Mouse (Mus musculus) heart, embryonic 15.5 days (tissue): ENCODE measurements around the gene Tmem151a. TPM values are rescaled to one million over a fixed set of nuclear protein-coding genes. Genes with fewer than 3 reads are reported as not detected.

Experiments used
- ATAC-seq: fragments of 200-750 bp; cut with Nextera tagmentation; replicated peaks from 2 replicates; pipeline ENCODE4 v1.8.0; 2017; ENCODE audit warnings: low read depth, moderate TSS enrichment; ENCODE audit not compliant: insufficient number of reproducible peaks, insufficient read depth, low FRiP score
- H3K27ac ChIP-seq: fragments of 300-500 bp; sonication (generic); 2 replicates; pipeline ENCODE4 v1.5.1; 2015; ENCODE audit warnings: mild to moderate bottlenecking, inconsistent platforms
- H3K27me3 ChIP-seq: fragments of 300-500 bp; sonication (generic); 2 replicates; pipeline ENCODE4 v1.6.1; 2015; ENCODE audit warnings: inconsistent platforms
- H3K36me3 ChIP-seq: fragments of 300-500 bp; sonication (generic); 2 replicates; pipeline ENCODE4 v1.6.1; 2015; ENCODE audit warnings: mild to moderate bottlenecking, inconsistent platforms
- H3K4me1 ChIP-seq: fragments of 300-500 bp; sonication (generic); replicated peaks from 2 replicates; pipeline ENCODE4 v1.6.1; 2015; ENCODE audit warnings: inconsistent platforms
- H3K4me2 ChIP-seq: fragments of 300-500 bp; sonication (generic); 2 replicates; pipeline ENCODE4 v1.6.1; 2015; ENCODE audit warnings: inconsistent platforms, mild to moderate bottlenecking, moderate library complexity
- H3K4me3 ChIP-seq: fragments of 300-500 bp; sonication (generic); 2 replicates; pipeline ENCODE4 v1.5.1; 2015; ENCODE audit warnings: mild to moderate bottlenecking, inconsistent platforms
- H3K9ac ChIP-seq: fragments of 300-500 bp; sonication (generic); 2 replicates; pipeline ENCODE4 v1.6.1; 2015; ENCODE audit warnings: mild to moderate bottlenecking, inconsistent platforms
- H3K9me3 ChIP-seq: fragments of 300-500 bp; sonication (generic); replicated peaks from 2 replicates; pipeline ENCODE4 v1.6.1; 2016; ENCODE audit warnings: inconsistent platforms
- WGBS: fragments of 180-500 bp; shearing (Covaris S2); methylation state at CpG from one replicate; pipeline ENCODE4 v1.1.7; 2015; ENCODE audit warnings: mixed read lengths; 5-methylcytosine and 5-hydroxymethylcytosine counted together
- polyA plus RNA-seq: library from polyadenylated mRNA; unstranded; fragments of >200 nt; fragmentation: Nextera tagmentation; extraction: Ambion mirVana; gene quantifications from 2 replicates; pipeline ENCODE4 v1.2.1, GENCODE M21; 2015

Gene Tmem151a
- polyA plus RNA-seq, 1 experiment from 2014 or later = 3.0 TPM

DNA sequence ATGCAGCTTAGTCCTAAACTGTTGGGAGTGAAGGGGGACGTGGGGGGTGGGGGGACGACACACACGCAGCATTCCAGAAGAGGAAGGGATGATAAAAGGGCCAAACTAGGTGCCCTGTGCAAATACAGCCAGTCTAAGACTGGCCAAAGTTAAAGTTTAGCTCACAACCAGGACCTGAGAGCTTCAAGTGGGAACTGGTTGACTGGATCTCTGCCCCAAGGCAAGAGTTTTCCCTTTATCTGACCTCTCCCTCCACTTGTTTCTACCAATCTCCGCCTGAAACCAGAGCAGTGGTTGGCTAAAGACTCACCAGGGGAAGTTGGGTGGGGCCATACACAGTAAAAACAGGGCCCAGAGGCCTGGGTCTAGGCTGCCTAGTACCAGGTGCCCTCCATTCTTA, 23.4 kb upstream of the Tmem151a start:
- H3K9me3 ChIP-seq = no peaks in the 10 kb centered on the region
- H3K27ac ChIP-seq = no peak overlapping the region
- no peak overlapping the region for H3K9ac ChIP-seq
- WGBS = 31% methylated on average over 4 of the region's 4 CpGs
- no peaks in the 10 kb centered on the region for H3K27me3 ChIP-seq
- no peak overlapping the region for H3K4me3 ChIP-seq
- H3K36me3 ChIP-seq = peaks cover 57% of the 10 kb centered on the region
- H3K4me1 ChIP-seq = peaks cover 22% of the 10 kb centered on the region
- H3K4me2 ChIP-seq = no peak overlapping the region
- ATAC-seq = no peak

DNA sequence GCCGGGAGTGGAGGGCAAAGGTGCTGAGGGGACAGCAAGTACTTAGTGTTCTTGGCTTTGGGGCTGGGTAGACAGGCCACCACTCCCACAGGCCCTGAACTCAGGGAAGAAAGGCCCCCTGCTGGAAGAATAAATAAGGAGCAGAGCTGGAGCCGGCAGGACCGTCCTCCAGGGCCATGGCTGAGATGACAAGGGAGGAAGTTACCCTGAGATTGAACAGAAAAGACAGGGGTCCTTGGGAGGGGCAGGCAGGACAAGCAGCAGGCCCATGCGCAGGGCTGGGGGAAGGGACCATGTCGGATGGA, 22.9 kb upstream of the Tmem151a start:
- H3K36me3 ChIP-seq = peaks cover 57% of the 10 kb centered on the region
- H3K4me1 ChIP-seq = peaks cover 22% of the 10 kb centered on the region
- H3K9ac ChIP-seq = no peak overlapping the region
- H3K27me3 ChIP-seq = no peaks in the 10 kb centered on the region
- ATAC-seq = no peak
- no peak overlapping the region for H3K4me2 ChIP-seq
- no peaks in the 10 kb centered on the region for H3K9me3 ChIP-seq
- H3K4me3 ChIP-seq = no peak overlapping the region
- 24% methylated on average over 5 of the region's 5 CpGs for WGBS
- H3K27ac ChIP-seq = no peak overlapping the region

DNA sequence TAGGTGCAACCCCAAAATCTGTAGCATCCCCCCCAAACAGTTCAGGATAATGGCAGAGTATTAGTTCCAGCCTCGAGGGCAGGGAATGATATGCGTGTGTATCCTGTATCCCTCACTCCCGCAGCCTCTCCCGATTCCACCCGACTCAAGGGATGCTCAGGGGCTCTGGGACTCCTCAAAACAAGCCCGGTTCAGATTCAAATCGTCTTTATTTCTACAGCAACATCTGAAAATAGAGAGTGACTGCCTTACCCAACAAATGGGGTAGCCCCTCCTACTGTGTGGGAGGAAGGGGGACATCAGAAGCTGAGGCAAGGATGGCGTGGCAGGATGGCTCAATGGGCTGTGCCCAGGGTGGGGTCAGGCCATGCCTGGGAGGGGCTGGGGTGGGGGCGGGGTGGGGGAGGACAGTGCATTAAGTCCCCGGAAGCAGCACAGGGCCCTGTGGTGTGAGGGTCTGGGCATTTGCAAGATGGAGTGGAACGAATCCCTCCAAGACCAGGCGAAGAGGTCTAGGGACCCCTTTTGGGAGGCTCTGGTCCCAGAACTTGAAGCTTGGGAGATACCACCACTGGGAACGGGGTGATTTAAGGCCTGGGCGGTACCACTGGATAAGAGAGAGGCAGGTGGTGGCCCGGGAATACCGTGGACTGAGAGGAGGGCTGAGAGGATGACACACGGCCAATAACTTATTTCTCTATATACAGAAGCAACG, 22.4 kb upstream of the Tmem151a start:
- Histone ChIP-seq H3K9me3 (no peaks in the 10 kb centered on the region), H3K9ac (0 out of 2 replicates have a peak overlapping the region, but pooled peaks have one; percentile 39), H3K27ac (no peak overlapping the region; the same call in 1 of the 2 replicates), H3K4me1 (peaks cover 22% of the 10 kb centered on the region), H3K4me2 (peak overlapping the region; percentile 87; the same call in 1 of the 2 replicates), H3K36me3 (peaks cover 59% of the 10 kb centered on the region), H3K4me3 (0 out of 2 replicates have a peak overlapping the region, but pooled peaks have one; percentile 88), H3K27me3 (no peaks in the 10 kb centered on the region)
- 70% methylated on average over 18 of the region's 18 CpGs for WGBS
- no peak for ATAC-seq

DNA sequence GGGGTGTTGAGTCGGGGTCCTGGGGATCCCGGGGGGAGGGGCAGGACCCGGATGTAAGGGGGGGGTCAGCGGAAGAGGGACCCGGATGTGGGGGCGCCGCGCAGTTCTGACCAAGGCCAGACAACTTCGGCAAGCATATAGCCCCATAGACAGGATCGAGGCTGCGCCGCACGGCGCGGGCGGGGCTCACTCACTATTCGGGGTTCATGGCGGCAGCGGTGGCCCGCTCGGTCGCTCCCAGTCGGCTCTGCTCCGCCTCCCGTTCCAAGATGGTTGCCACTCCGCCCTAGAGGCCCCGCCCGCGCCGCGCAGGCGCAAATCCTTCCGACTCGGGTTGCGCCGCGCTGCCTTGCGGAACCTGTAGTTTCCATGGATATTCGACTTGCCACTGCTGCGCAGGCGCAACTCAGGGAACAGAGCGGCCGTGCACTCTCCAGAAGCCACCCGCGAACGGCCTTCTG, 21.4 kb upstream of the Tmem151a start, which contains the start of gene Rab1b:
Gene Rab1b (minus strand): TSS at position 342 of the 461 bp plus-strand sequence.
- peak; percentile 92 for ATAC-seq
- Histone ChIP-seq H3K9ac (peak within 1 kb of the TSS; percentile 90), H3K36me3 (peaks cover 62% of the 10 kb centered on the region), H3K4me1 (peaks cover 22% of the 10 kb centered on the region), H3K4me3 (peak within 1 kb of the TSS; percentile 88), H3K27me3 (no peaks in the 10 kb centered on the region), H3K27ac (peak within 1 kb of the TSS; percentile 96), H3K4me2 (peak within 1 kb of the TSS; percentile 87), H3K9me3 (no peaks in the 10 kb centered on the region)
- under 1% methylated on average over 46 of the region's 46 CpGs for WGBS

DNA sequence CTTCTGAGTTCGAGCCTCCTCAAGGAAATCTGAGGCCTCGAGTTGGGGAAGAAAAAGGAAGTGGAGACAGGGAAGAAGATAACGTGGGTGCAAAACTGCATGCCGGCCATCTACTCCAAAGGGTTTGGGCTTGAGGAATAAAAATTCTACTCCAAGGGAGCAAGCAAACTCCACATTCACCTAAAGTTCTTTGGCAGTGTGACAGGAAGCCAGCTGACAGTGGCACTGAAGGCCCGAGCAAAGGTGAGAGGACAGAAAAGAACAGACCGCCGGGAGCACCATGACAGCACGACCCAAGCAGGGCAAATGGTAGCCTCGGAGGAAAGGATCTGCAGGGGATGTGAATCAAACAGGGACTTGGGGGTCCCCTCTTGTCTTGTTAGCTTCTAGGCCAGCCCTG, 20.7 kb upstream of the Tmem151a start:
- no peaks in the 10 kb centered on the region for H3K27me3 ChIP-seq
- peaks cover 60% of the 10 kb centered on the region for H3K36me3 ChIP-seq
- H3K9me3 ChIP-seq = no peaks in the 10 kb centered on the region
- no peak for ATAC-seq
- H3K4me3 ChIP-seq = peak overlapping the region; percentile 88
- peak overlapping the region; percentile 87 for H3K4me2 ChIP-seq
- peaks cover 22% of the 10 kb centered on the region for H3K4me1 ChIP-seq
- 4% methylated on average over 9 of the region's 9 CpGs for WGBS
- H3K27ac ChIP-seq = peak overlapping the region; percentile 96
- peak overlapping the region; percentile 90 for H3K9ac ChIP-seq

DNA sequence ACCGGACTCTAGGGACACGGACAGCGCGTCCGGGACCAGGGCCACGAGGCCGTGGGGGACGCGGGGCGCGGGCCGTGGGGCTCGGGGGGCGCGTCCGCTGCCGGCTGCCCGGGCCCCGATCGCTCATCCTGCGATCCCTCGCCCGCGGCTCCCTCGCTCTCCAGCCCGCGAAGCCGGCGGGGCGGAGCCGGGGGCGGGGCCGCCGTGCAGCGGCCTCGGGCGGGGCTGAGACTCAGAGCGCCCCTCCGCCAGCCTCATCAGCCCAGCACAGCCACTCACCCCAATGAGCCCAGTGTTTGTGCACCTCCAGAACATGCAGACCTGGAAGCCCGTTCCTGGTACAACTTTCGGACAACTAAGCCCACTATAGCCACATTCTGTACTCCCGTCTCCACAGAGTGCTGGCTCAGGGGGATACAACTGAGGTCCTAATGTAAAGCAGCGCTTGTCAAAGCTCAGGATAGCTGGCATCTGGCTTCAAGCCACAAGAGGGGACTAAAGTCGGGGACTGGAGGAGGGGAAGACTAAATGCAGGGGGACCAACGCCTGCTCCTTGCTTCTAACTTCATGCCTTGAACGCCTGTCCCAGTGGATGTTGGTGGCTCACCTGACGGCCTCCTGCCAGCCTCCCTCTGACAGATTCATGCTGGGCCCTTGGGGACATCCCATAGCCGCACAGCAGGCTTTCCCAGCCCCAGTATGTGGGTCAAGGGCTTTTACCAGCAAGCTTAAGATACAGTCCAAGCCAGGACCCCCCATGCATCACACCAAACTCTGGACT, 13.2 kb upstream of the Tmem151a start, which contains the start of gene Cnih2:
Gene Cnih2 (minus strand): TSS at position 159 of the 781 bp plus-strand sequence.
- H3K4me1 ChIP-seq = peaks cover 55% of the 10 kb centered on the region

DNA sequence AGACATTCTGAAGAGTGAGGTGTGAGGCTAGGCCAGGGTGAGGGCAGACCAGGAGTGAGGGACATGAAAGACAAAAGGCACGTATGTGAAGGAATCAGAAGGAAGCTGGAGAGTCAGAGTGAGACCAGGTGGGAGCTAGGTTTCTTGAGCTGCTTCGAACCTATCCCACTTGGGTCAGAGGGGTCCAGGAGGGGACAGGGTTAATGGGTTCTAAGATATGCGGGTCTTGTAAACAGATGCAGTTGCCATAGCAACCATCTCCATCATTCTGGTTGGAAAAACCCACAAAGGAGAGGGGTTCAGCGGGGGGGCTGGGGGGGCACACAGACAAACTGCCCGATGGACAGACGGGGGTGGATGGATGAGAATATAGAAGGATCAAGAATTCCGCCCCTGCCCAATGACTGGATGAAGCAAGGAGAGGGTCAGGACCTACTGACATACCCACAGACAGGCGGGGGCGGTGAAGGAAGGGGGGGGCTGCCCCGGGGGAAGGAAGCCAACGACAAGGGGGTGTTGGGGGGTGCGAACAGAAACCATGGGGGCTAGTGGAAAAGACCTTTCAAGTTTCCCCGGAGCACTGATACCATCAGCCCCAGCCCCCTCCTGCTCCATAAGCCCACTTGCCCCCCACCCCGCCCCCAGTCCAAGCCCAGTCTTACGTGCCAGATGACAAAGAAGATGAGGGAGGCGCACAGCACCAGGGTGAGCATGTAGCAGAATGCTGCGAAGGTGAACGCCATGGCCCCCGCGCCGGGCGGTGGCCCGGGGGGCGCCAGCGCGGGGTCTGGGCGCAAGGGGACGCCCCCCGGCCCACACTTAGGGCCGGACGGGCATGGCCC, 12.4 kb upstream of the Tmem151a start:
- H3K27me3 ChIP-seq = peaks cover 15% of the 10 kb centered on the region; the same call in 1 of the 2 replicates
- H3K36me3 ChIP-seq = peaks cover 34% of the 10 kb centered on the region
- H3K4me2 ChIP-seq = peak overlapping the region; percentile 96
- H3K27ac ChIP-seq = no peak overlapping the region
- no peak for ATAC-seq
- WGBS = 6% methylated on average over 31 of the region's 31 CpGs
- peak overlapping the region; percentile 55 for H3K4me3 ChIP-seq
- H3K9me3 ChIP-seq = no peaks in the 10 kb centered on the region
- peaks cover 55% of the 10 kb centered on the region for H3K4me1 ChIP-seq
- H3K9ac ChIP-seq = peak overlapping the region; percentile 69

More for the DNA sequence above, 13.2 kb upstream of the Tmem151a start, which contains the start of gene Cnih2:
- H3K36me3 ChIP-seq = peaks cover 38% of the 10 kb centered on the region
- H3K4me2 ChIP-seq = peak within 1 kb of the TSS; percentile 96
- no peak within 1 kb of the TSS for H3K27ac ChIP-seq
- H3K27me3 ChIP-seq = peaks cover 15% of the 10 kb centered on the region; the same call in 1 of the 2 replicates
- peak within 1 kb of the TSS; percentile 69 for H3K9ac ChIP-seq
- H3K4me3 ChIP-seq = peak within 1 kb of the TSS; percentile 55
- H3K9me3 ChIP-seq = no peaks in the 10 kb centered on the region
- 3% methylated on average over 45 of the region's 48 CpGs for WGBS
- peak; percentile 47; the same call in 1 of the 2 replicates for ATAC-seq

DNA sequence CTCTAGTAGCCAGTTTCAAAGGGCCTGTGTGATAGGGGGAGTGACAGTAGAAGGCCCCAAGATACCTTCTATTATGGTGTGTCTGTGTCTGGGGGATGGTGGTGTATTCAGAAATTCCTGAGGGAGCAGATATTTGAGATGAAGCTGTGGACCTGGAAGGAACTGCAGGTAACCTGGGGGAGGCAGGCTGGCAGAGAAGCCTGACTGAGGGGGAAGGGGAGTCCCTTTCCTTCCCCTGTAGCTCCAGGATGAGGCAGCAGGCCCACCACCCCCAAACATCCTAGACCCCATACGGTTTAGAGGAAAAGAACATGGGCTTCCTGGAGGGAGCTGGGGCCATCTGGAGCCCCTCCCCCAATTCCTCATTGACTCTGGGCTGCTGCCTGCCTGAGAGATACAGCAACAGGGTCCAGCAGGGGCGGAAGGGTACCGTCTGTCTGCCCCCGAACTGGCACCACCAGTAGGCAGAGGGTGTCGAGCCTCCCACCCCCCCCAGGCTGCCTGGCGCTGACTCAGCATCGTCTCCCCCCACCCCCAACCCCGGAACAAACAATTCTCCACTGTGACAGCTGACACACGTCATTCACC, 10.7 kb upstream of the Tmem151a start:
- Histone ChIP-seq H3K27ac (no peak overlapping the region), H3K4me2 (0 out of 2 replicates have a peak overlapping the region, but pooled peaks have one; percentile 3), H3K4me1 (peaks cover 55% of the 10 kb centered on the region), H3K36me3 (peaks cover 35% of the 10 kb centered on the region), H3K9ac (no peak overlapping the region), H3K27me3 (peaks cover 15% of the 10 kb centered on the region; the same call in 1 of the 2 replicates), H3K4me3 (no peak overlapping the region), H3K9me3 (no peaks in the 10 kb centered on the region)
- WGBS = 6% methylated on average over 9 of the region's 9 CpGs
- ATAC-seq = no peak

DNA sequence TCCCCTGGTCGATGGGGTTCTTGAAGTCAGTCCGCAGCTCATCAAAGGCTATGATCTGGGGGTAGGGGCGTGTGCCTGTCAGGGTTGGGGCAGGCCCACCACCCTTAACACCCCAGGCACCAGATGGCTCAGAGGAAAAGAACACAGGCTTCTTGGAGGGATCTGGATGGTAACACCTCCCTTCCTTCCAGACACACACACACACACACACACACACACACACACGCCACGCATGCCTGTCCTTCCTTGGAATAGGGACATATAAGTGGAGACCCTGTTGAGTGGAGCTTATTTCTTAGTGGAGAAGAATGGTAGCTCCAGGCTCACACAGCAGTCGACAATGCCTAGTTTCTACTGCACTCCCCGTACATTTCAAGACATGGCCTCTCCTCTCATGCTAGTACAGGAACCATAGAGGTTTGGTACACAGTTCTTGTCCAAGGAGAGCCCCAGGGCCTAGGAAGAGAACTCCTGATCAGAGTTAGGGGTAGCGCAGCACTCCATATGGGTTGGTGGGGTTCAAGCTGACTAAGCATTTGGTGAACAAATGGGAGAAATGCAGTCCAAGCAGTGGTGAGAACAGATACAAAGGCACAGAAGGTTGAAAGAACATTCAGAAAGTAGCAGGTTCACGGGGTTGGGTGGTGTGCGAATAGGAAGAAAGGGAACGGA, 9.6 kb upstream of the Tmem151a start:
- no peak overlapping the region for H3K4me2 ChIP-seq
- 0 out of 2 replicates have a peak overlapping the region, but pooled peaks have one; percentile 1 for H3K4me3 ChIP-seq
- H3K27me3 ChIP-seq = peaks cover 15% of the 10 kb centered on the region; the same call in 1 of the 2 replicates
- H3K36me3 ChIP-seq = peaks cover 35% of the 10 kb centered on the region
- no peak overlapping the region for H3K27ac ChIP-seq
- peaks cover 47% of the 10 kb centered on the region for H3K4me1 ChIP-seq
- ATAC-seq = no peak
- H3K9me3 ChIP-seq = no peaks in the 10 kb centered on the region
- no peak overlapping the region for H3K9ac ChIP-seq
- WGBS = 40% methylated on average over 11 of the region's 11 CpGs

DNA sequence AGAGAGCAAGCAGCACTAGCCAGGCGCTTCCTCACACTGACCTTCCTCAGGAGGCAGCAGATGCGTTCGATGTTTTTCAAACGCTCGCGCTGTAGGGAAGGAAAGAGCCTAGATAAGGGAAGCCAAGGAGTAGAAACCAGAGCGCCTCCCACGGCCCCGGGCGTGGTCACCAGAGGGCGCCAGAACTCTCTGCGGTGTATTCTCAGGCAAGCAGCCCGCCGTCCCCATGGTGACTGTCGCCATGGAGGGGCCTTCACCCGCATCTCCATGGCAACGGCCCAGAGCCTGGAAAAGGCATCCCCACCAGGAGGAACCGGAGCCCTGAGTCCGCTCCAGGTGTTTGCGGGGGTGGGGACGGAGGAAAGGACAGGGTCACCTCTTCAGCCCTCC, 8.9 kb upstream of the Tmem151a start:
- Histone ChIP-seq H3K4me2 (0 out of 2 replicates have a peak overlapping the region, but pooled peaks have one; percentile 10), H3K27ac (no peak overlapping the region), H3K4me1 (peaks cover 51% of the 10 kb centered on the region), H3K36me3 (peaks cover 28% of the 10 kb centered on the region), H3K4me3 (0 out of 2 replicates have a peak overlapping the region, but pooled peaks have one; percentile 1), H3K27me3 (peaks cover 15% of the 10 kb centered on the region; the same call in 1 of the 2 replicates), H3K9ac (no peak overlapping the region), H3K9me3 (no peaks in the 10 kb centered on the region)
- WGBS = under 1% methylated on average over 21 of the region's 21 CpGs
- ATAC-seq = peak; percentile 63
